Mouse (Mus musculus) right cerebral cortex, postnatal 36 days (tissue): ENCODE data around the gene Mrvi1.

Experiments used
- DNase-seq, 2 experiments: peaks; one replicate each; pipeline ENCODE4 v3.0.0; 2022; ENCODE audit warnings: low spot score in 2 of 2, mixed read lengths in 1 of 2

Gene Mrvi1

GRCm38 (mm10) chr7:110982053-110982705, at the start of gene Mrvi1:
Mrvi1 (minus strand) TSS chr7:110982461.
- no peak for DNase-seq

- DNase-seq: no peak
Measured at GRCm38 (mm10) chr7:111029046-111029553, 46.8 kb upstream of the Mrvi1 start.

GRCm38 (mm10) chr7:111028281-111029045, 46.2 kb upstream of the Mrvi1 start, which contains the start of gene Ctr9:
Ctr9 (plus strand) TSS chr7:111028951.
- DNase-seq: peak; percentile 90 to 91

- DNase-seq: no peak
Measured at GRCm38 (mm10) chr7:111024912-111025311, 42.7 kb upstream of the Mrvi1 start.

DNA sequence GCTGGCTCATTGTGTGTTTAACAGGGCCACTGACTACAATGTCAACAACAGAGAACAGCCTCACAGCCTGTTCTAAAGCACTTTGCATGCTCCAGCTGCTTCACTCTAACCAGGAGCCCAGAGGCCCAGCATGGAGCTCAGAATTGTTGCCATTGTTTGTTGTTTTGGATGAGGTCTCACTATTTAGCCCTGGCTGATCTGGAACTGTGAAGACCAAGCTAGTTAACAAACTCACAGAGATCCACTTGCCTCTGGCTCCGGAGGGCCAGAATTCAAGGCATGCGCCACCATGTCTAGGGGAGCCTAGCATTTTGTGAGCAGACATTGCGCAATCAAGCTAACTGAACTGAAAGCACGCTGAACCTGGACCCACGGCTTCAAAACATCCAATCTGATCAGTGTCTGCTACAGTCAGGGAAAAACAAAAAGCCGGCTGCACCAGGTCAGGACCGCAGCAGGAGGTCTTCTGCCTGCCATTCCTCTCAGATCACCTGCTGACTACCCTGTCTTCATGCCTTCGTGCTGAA, 41.9 kb upstream of the Mrvi1 start:
- DNase-seq: no peak

DNA sequence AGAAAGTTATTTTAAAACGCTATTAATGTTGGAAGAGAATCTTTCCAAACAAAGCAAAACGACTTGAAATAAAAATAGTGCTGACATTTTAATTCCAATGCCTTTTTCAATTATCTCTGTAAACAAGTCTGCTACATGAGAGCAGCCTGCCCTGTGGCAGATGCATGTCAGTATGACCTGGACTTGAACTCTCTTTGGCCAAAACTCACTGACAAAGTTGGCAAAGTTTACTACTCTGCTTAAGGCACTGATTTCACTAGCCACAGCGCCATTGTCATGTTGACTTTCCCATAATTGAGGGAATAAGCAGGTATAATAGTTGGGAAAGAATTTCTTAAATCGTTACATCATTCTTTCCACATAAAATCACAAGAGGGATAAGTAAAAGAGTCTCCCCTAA, 38.6 kb upstream of the Mrvi1 start:
- DNase-seq: no peak

GRCm38 (mm10) chr7:111016921-111017320, 34.7 kb upstream of the Mrvi1 start:
- peak in 1 of 2 experiments; percentile 5 for DNase-seq

GRCm38 (mm10) chr7:111015731-111016130, 33.5 kb upstream of the Mrvi1 start:
- DNase-seq: no peak

- peak; percentile 65 to 73 for DNase-seq
Measured at GRCm38 (mm10) chr7:111014893-111015292, 32.6 kb upstream of the Mrvi1 start.

DNA sequence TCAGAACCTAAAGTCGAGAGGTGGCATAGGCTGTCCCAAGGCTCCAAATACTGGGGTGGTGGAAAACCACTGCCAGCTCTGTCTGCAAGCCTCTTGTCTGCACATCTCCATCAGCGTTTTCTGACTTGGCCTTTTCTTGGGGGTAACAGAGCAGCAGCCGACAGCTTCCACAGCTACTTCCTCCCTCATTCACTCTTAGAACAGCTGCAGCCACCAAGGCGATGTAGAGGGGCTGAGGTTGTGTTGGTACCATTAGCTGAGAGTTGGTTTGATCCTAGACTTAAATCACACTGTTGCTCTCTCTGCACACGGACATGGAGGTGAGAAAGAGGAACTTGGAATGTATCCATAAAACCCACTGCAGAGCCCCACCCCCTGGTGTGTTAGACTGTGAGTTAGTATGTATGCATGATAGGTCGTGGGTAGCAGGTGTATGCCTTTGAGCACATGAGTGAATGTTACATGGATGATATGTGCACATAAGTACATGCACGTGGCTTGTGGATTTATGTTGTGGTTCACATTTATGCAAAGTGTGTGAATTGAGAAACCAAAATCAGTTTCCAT, 31.9 kb upstream of the Mrvi1 start:
- no peak for DNase-seq

GRCm38 (mm10) chr7:111004136-111004840, 22.0 kb upstream of the Mrvi1 start:
- DNase-seq: no peak

DNA sequence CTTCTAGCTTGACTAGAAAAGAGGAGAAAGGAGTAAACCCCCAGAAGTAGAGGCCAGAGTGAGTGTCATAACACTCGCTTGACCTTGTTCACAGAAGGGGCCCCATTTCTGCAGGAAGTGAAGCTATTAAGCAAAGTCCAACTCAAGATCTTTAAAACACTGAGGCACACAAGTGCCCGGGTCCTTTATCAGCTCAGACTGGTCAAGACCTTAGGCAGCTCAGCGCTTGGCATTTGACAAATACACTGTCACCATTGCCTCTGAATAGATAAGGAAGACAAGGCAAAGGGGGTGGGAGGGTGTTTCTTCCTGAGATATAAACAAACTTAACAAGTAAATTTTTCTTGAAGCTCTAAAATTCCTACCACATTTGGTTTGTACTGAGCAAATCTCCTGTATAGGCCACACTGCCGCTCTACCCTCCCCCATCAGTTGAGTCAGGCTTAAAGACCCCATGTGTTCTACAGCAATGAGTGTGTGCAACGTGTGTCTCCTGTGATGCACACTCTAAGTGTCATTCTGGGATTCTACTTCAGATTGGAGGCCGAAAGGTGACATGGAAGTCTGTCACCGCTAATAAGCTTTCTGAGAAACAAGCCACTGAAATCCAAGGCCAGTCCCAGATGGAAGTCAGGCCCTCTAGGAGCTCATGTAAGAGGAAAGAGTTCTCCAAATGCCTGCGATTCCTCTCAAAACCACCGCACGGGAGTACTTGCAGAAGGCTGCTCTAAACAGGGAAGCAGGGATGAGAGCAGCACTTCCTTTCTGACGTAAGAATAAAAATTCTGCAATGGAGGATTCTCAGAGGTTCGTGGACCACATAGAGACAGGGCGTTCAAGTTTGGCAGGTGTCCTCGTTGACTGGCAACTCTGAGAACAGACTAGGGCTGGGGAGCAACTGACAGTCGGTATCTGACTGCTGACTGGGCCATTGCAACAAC, 16.9 kb upstream of the Mrvi1 start:
- no peak for DNase-seq

DNA sequence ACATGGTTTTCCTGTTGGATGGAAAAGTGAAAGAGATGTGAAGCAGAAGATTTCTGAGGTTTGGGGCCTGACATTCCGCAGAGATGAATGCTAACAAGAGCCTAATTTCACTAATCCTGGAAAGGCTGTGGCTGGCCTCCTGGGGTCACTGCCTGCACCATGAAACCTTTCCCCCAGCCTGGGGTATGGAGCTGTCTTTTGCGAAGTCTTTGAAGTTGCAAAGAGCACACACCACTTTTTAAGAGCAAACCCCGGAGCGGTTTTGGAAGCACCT, 8.9 kb upstream of the Mrvi1 start:
- no peak for DNase-seq

GRCm38 (mm10) chr7:110990356-110991220, 8.3 kb upstream of the Mrvi1 start:
- DNase-seq: no peak

- no peak for DNase-seq
Measured at GRCm38 (mm10) chr7:110989286-110989879, 7.1 kb upstream of the Mrvi1 start.

GRCm38 (mm10) chr7:110988081-110988480, 5.8 kb upstream of the Mrvi1 start:
- DNase-seq: peak; percentile 20 to 53

DNA sequence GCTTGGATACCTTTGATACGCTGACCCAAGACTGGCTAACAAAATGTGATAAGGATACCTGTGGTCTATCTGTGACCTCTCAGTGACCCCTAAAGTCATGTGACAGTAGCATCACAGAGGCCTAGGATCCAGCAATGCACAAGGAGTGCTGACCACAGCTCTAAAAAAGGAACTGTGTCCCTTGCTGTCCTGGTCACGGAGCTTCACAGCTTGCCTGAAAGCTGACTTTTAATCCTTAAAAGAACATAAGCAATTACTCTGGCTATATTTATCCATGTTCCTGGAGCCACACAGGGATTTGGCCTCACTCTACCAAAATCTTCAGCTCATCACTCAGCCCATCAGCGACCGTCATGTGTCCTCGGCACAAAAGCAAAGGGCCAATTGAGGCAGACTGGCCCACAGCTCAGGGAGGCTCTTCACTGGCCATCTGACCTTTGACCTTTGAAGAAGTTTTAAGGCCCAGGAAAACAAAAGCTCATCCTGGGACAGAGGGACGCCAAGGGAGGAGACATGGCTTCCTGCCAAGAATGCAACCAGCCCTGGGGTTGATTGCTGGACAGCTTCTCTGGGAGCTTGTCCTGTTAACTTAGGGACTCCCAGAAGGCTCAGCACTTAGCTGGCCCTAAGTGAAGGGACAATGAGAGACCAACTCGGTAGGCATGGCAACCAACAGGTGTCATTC, 3.5 kb upstream of the Mrvi1 start:
- no peak for DNase-seq

GRCm38 (mm10) chr7:110983621-110984020, 1.4 kb upstream of the Mrvi1 start:
- DNase-seq: no peak

DNA sequence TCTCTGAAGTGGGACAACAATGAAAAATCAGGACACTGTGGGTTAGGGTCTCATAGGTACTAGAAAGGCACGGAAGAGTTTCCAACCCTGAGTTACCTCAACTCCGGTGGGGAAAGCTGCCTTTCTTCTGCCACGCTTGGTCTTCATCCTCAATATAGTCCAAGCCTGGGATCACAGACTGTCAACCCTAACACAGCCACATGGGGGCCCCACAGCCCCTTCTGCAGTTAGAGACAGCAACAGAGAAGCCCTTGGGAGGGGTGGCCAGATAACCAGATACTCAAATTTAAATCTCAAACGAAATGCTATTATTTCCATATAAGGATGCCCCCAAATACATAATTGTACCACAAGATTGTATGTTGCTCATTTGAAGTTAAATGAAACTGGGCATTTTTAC, 503 bp upstream of the Mrvi1 start:
- peak in 1 of 2 experiments; percentile 20 for DNase-seq
